Mouse (Mus musculus) layer of hippocampus, postnatal 36 days (tissue): ENCODE data around the gene Ipo5. TPM values are rescaled to one million over a fixed set of nuclear protein-coding genes. Genes with fewer than 3 reads are reported as not detected.

ENCODE experiments used
- total RNA-seq, 2 experiments: library from RNA; stranded (reverse); gene quantifications; 2 replicates each; pipeline ENCODE4 v1.2.3; 2021

The Ipo5 gene
- total RNA-seq, 2 experiments from 2014 or later, result 96.0 to 101 TPM

Other genes with a start within 250 kb of the Ipo5 start
- gene Farp1, start 124.0 kb downstream of the Ipo5 start, total RNA-seq, result 100 to 1,000 TPM in 1 of 2 experiments, 10 to 100 TPM in 1; 91.6 to 115 TPM